Mouse (Mus musculus): ENCODE results near the gene Gm21970.

The Gm21970 gene

GRCm38 (mm10) chr16:91381606-91382005 is 9.9 kb upstream of the Gm21970 start:
- Histone ChIP-seq H3K36me3 (ENCODE audit: control insufficient read depth, insufficient read depth, low read length, poor library complexity, severe bottlenecking) (peaks cover 8% of the 10 kb centered on the region), H3K27me3 (ENCODE audit: control insufficient read depth, insufficient read depth, low read length, poor library complexity, severe bottlenecking) (no peaks in the 10 kb centered on the region)
- no peak for DNase-seq (ENCODE audit: low read depth, low spot score)

GRCm38 (mm10) chr16:91382261-91382790 is 9.2 kb upstream of the Gm21970 start:
- Histone ChIP-seq H3K36me3 (ENCODE audit: control insufficient read depth, insufficient read depth, low read length, poor library complexity, severe bottlenecking) (peaks cover 8% of the 10 kb centered on the region), H3K27me3 (ENCODE audit: control insufficient read depth, insufficient read depth, low read length, poor library complexity, severe bottlenecking) (no peaks in the 10 kb centered on the region)
- no peak for DNase-seq (ENCODE audit: low read depth, low spot score)

- DNase-seq (ENCODE audit: low read depth, low spot score), result no peak
- Histone ChIP-seq H3K36me3 (ENCODE audit: control insufficient read depth, insufficient read depth, low read length, poor library complexity, severe bottlenecking) (peaks cover 10% of the 10 kb centered on the region), H3K27me3 (ENCODE audit: control insufficient read depth, insufficient read depth, low read length, poor library complexity, severe bottlenecking) (no peaks in the 10 kb centered on the region)
These were observed 7.3 kb upstream of the Gm21970 start for GRCm38 (mm10) chr16:91384221-91384620.

GRCm38 (mm10) chr16:91385621-91386020 is 5.9 kb upstream of the Gm21970 start:
- Histone ChIP-seq H3K36me3 (ENCODE audit: control insufficient read depth, insufficient read depth, low read length, poor library complexity, severe bottlenecking) (peaks cover 10% of the 10 kb centered on the region), H3K27me3 (ENCODE audit: control insufficient read depth, insufficient read depth, low read length, poor library complexity, severe bottlenecking) (no peaks in the 10 kb centered on the region)
- DNase-seq (ENCODE audit: low read depth, low spot score), result no peak

- no peak for DNase-seq (ENCODE audit: low read depth, low spot score)
- Histone ChIP-seq H3K36me3 (ENCODE audit: control insufficient read depth, insufficient read depth, low read length, poor library complexity, severe bottlenecking) (peaks cover 10% of the 10 kb centered on the region), H3K27me3 (ENCODE audit: control insufficient read depth, insufficient read depth, low read length, poor library complexity, severe bottlenecking) (no peaks in the 10 kb centered on the region)
These were observed 5.0 kb upstream of the Gm21970 start for GRCm38 (mm10) chr16:91386419-91387120.

- no peak for DNase-seq (ENCODE audit: low read depth, low spot score)
- no peaks in the 10 kb centered on the region for H3K27me3 ChIP-seq (ENCODE audit: control insufficient read depth, insufficient read depth, low read length, poor library complexity, severe bottlenecking)
These were observed 4.4 kb upstream of the Gm21970 start for GRCm38 (mm10) chr16:91387121-91387486.

GRCm38 (mm10) chr16:91390100-91390499 is 1.4 kb upstream of the Gm21970 start:
- Histone ChIP-seq H3K36me3 (ENCODE audit: control insufficient read depth, insufficient read depth, low read length, poor library complexity, severe bottlenecking) (peaks cover 16% of the 10 kb centered on the region), H3K27me3 (ENCODE audit: control insufficient read depth, insufficient read depth, low read length, poor library complexity, severe bottlenecking) (no peaks in the 10 kb centered on the region)
- peak; percentile 73 for DNase-seq (ENCODE audit: low read depth, low spot score)

More at GRCm38 (mm10) chr16:91387121-91387486, 4.4 kb upstream of the Gm21970 start:
- peaks cover 10% of the 10 kb centered on the region for H3K36me3 ChIP-seq (ENCODE audit: control insufficient read depth, insufficient read depth, low read length, poor library complexity, severe bottlenecking)

- DNase-seq (ENCODE audit: low read depth, low spot score), result no peak
- Histone ChIP-seq H3K27me3 (ENCODE audit: control insufficient read depth, insufficient read depth, low read length, poor library complexity, severe bottlenecking) (no peaks in the 10 kb centered on the region), H3K36me3 (ENCODE audit: control insufficient read depth, insufficient read depth, low read length, poor library complexity, severe bottlenecking) (peaks cover 14% of the 10 kb centered on the region)
These were observed 3.4 kb downstream of the Gm21970 start for GRCm38 (mm10) chr16:91394826-91395410.

- Histone ChIP-seq H3K36me3 (ENCODE audit: control insufficient read depth, insufficient read depth, low read length, poor library complexity, severe bottlenecking) (peaks cover 14% of the 10 kb centered on the region), H3K27me3 (ENCODE audit: control insufficient read depth, insufficient read depth, low read length, poor library complexity, severe bottlenecking) (no peaks in the 10 kb centered on the region)
- no peak for DNase-seq (ENCODE audit: low read depth, low spot score)
These were observed 4.3 kb downstream of the Gm21970 start for GRCm38 (mm10) chr16:91395633-91396392.

- Histone ChIP-seq H3K27me3 (ENCODE audit: control insufficient read depth, insufficient read depth, low read length, poor library complexity, severe bottlenecking) (no peaks in the 10 kb centered on the region), H3K36me3 (ENCODE audit: control insufficient read depth, insufficient read depth, low read length, poor library complexity, severe bottlenecking) (peaks cover 14% of the 10 kb centered on the region)
- no peak for DNase-seq (ENCODE audit: low read depth, low spot score)
These were observed 5.5 kb downstream of the Gm21970 start for GRCm38 (mm10) chr16:91396844-91397537.

- peak; percentile 56 for DNase-seq (ENCODE audit: low read depth, low spot score)
- Histone ChIP-seq H3K27me3 (ENCODE audit: control insufficient read depth, insufficient read depth, low read length, poor library complexity, severe bottlenecking) (no peaks in the 10 kb centered on the region), H3K36me3 (ENCODE audit: control insufficient read depth, insufficient read depth, low read length, poor library complexity, severe bottlenecking) (peaks cover 12% of the 10 kb centered on the region)
These were observed 6.5 kb downstream of the Gm21970 start for GRCm38 (mm10) chr16:91398030-91398429.

- H3K36me3 ChIP-seq (ENCODE audit: control insufficient read depth, insufficient read depth, low read length, poor library complexity, severe bottlenecking), result peaks cover 9% of the 10 kb centered on the region
- DNase-seq (ENCODE audit: low read depth, low spot score), result peak; percentile 62
- no peaks in the 10 kb centered on the region for H3K27me3 ChIP-seq (ENCODE audit: control insufficient read depth, insufficient read depth, low read length, poor library complexity, severe bottlenecking)
These were observed 7.4 kb downstream of the Gm21970 start for GRCm38 (mm10) chr16:91398944-91399343.

GRCm38 (mm10) chr16:91401569-91402165 is 10.1 kb downstream of the Gm21970 start:
- DNase-seq (ENCODE audit: low read depth, low spot score), result no peak
- H3K36me3 ChIP-seq (ENCODE audit: control insufficient read depth, insufficient read depth, low read length, poor library complexity, severe bottlenecking), result peaks cover 4% of the 10 kb centered on the region; the same call in 1 of the 2 replicates
- H3K27me3 ChIP-seq (ENCODE audit: control insufficient read depth, insufficient read depth, low read length, poor library complexity, severe bottlenecking), result no peaks in the 10 kb centered on the region

GRCm38 (mm10) chr16:91403784-91404183 is 12.3 kb downstream of the Gm21970 start:
- H3K27me3 ChIP-seq (ENCODE audit: control insufficient read depth, insufficient read depth, low read length, poor library complexity, severe bottlenecking), result no peaks in the 10 kb centered on the region
- H3K36me3 ChIP-seq (ENCODE audit: control insufficient read depth, insufficient read depth, low read length, poor library complexity, severe bottlenecking), result peaks cover 5% of the 10 kb centered on the region; the same call in 1 of the 2 replicates
- no peak for DNase-seq (ENCODE audit: low read depth, low spot score)

Data from splenic B cell, adult 2 months (primary cell).